Mouse (Mus musculus) intestine, embryonic 14.5 days (tissue): ENCODE data around the gene Lyst. TPM values are rescaled to one million over a fixed set of nuclear protein-coding genes. Genes with fewer than 3 reads are reported as not detected.

Experiments used
- polyA plus RNA-seq: library from polyadenylated mRNA; unstranded; fragments of >200 nt; fragmentation: Nextera tagmentation; extraction: Ambion mirVana; gene quantifications from 2 replicates; pipeline ENCODE4 v1.2.1, GENCODE M21; 2014

Lyst gene
- polyA plus RNA-seq, 1 experiment from 2014 or later = 6.5 TPM

Other genes starting within 250 kb of the Lyst start
- gene Gpr137b, start 196.4 kb upstream of the Lyst start, polyA plus RNA-seq = 8.2 and 10.0 TPM in 2 replicates
- gene Nid1, start 152.8 kb upstream of the Lyst start, polyA plus RNA-seq = 70.7 and 80.6 TPM in 2 replicates
- 2.0 and 2.5 TPM in 2 replicates for gene Gng4, start 193.7 kb downstream of the Lyst start, polyA plus RNA-seq